Mouse (Mus musculus): ENCODE measurements at regions not wholly inside any gene's neighbourhood (a gene's known extent, or its start where the extent isn't known, plus 50 kb on each side); places are given as distances from the start of the nearest gene placed in this dataset.

GRCm38 (mm10) chr1:82157013-82157412, 75.9 kb upstream of the Gm9747 start:
- DNase-seq (ENCODE audit: low spot score in 2 of 2) = peak in 1 of 2 experiments; percentile 12

DNA sequence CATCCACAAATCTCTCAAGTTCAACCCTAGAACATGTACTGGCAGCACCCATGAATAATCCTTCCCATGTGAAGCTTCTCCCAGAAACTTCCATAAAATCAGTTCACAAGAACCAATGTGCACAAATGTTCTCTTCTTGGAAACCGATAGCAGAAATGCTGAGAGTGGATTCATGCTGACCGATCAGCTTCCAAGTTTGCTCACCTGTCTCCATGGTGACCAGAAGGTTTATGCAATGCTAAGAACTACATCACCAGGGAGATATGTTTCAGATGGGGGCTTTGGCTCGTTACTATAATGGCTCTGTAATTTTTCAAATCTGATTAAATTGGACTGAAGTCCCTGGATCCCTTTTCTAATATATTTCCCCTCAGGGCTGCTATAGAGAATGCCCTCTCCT, 74.4 kb upstream of the Gm9747 start:
- DNase-seq (ENCODE audit: low spot score in 2 of 2) = no peak

DNA sequence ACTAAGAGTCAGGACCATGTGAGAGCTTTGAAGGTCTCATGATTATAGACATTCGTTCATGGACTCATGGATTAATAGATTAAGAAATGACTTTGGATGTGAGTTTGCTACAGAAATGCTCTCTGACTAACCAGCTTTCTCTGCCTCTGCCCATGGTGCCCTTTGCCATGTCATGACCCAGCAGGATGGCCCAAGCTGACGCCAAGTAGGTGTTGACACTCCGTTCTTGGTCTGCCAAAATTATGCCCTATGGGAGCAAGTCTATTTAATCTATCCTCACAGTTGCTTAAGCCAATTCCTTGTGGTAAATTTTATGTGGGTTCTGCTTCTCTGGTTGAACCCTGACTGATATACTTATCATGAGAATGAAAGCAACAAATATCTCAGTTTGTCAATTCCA, 73.7 kb upstream of the Gm9747 start:
- no peak for DNase-seq (ENCODE audit: low spot score in 2 of 2)

GRCm38 (mm10) chr1:82162926-82163325, 70.0 kb upstream of the Gm9747 start:
- no peak for DNase-seq (ENCODE audit: low spot score in 2 of 2)

DNA sequence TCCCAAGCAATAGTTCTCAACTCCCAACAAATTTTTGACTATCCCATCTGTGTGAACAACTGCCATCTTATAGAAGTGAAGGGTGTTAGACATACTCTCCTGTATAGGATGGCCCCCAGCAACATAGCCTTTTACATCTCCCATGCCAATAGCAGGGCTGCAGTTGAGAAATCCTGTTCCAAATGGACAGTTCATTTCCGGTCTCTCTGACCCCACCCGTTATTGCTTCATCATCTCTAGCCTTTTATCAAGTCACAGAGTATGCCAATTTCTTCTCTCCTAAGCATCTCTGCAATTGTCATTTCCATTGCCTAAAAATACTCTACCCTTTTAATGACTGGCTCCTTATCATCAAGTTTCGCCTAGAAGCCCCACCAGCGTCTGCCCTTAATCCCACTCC, 64.8 kb upstream of the Gm9747 start:
- DNase-seq (ENCODE audit: low spot score in 2 of 2) = no peak

DNA sequence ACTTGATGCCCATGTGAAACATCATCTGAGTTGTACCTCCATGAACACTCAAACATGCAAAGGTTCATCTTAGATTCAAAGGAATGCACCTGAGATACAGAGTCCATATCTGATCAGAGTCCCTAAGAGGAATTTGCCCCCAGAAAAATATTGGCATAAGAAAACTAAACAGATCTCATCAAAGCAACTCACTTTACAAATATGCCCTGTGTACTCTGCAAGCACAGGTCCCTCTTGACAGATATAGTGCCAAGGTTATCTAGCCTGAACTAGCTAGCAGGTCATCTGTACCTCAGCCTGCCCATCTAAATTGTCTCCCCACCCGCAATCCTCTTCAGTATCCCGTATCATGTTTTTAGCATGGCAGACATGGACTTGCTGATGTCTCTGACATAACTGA, 64.0 kb upstream of the Gm9747 start:
- DNase-seq (ENCODE audit: low spot score in 2 of 2) = no peak

DNA sequence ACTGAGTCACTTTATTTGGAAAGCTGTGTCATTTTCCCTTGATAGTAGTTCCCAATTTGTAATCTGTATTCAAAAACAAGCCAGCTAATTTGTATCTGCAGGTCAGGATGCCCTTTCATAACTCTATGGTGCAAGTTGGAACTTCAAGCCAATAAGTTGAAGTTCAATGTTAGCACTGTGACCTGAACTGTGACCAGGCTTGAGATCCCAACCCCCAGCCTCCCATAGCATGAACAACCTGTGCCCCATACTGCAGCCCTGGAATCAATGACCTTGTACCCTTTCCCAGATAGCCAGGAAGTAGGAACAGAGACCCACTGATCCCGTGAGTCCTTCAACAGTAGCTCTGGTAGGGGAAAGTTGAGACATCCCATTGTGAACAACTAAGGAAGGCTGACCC, 52.5 kb upstream of the Gm9747 start:
- DNase-seq (ENCODE audit: low spot score in 2 of 2) = no peak

Measured in frontal cortex, postnatal 14 days (tissue).